Mouse (Mus musculus): ENCODE results near the gene Arcn1. TPM values are rescaled to one million over a fixed set of nuclear protein-coding genes. Genes with fewer than 3 reads are reported as not detected.

Gene Arcn1
- polyA plus RNA-seq, 1 experiment from 2014 or later = 98.1 TPM

DNA sequence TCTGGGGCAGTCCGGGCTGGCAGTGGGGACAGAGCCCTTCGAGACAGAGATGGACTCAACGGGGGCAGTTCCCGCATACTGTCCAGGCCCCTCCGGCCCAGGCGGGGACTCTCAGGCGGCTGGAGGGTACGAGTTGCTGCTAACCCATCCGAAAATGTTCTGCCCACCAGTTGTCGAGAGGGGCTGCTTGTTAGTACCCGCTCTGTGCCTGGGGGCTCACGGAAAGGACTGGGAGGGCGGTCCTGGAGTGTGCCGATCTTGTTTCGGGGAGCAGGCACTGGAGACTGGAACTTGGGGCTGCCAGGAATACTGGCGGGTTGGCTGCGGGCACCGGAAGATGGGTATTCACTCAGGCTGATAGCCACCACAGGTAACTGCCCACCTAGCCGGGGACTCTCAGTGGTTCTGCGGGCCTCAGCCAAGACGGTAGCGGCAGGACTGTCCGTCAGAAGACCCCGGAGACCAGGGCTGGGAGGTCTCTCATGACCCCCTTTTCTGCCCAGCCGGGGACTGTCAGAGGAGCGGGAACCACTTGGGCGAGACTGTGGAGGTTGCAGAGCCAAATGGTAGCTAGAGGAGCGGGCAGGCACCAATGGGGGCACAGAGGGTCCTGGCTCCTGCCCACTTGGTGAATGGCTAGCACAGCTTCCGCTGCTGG is 51.8 kb downstream of the Arcn1 start:
- Histone ChIP-seq H3K4me3 (ENCODE audit: low read depth, low read length) (no peak overlapping the region), H3K4me1 (replicated peaks; ENCODE audit: control insufficient read depth, insufficient read depth) (peaks cover 8% of the 10 kb centered on the region), H3K4me2 (replicated peaks; ENCODE audit: low read depth) (no peak overlapping the region), H3K9me3 (ENCODE audit: control insufficient read depth, low read length) (no peaks in the 10 kb centered on the region), H3K27me3 (ENCODE audit: control insufficient read depth, insufficient read depth, low read length) (no peaks in the 10 kb centered on the region), H3K9ac (ENCODE audit: low read length) (no peak overlapping the region), H3K36me3 (ENCODE audit: control insufficient read depth, insufficient read depth, low read length) (peaks cover 13% of the 10 kb centered on the region), H3K27ac (replicated peaks) (no peak overlapping the region)
- 94% methylated on average over 28 of the region's 29 CpGs for WGBS
- ATAC-seq (ENCODE audit: low FRiP score, low TSS enrichment) (no peak), DNase-seq (ENCODE audit: low spot score) (no peak)
- no peak for TF ChIP-seq EP300 (optimal IDR thresholded peaks at IDR 0.05)
- TF ChIP-seq CTCF (IDR thresholded peaks at IDR 0.05; ENCODE audit: low read depth) = no peak

DNA sequence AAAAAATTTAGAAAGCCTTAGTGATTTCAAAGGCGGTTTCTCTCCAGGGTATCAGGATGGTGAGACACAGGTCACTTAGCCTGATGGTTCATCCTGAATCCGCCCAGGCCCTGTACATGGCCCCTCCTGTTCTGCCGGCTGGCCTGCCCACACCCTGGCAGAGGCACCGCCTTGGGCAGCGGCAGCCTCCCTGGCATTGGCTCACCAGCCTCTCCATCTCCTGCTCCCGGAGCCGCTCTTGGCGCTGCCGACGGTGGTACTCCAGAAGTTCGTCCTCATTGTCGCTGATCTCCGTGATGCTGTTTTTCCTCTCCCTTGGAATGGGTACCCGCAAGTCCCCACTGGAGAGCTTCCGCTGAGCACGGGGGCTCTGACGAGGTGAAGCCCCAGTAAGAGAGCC is 52.5 kb downstream of the Arcn1 start:
- H3K9ac ChIP-seq (ENCODE audit: low read length) = no peak overlapping the region
- H3K27me3 ChIP-seq (ENCODE audit: control insufficient read depth, insufficient read depth, low read length) = no peaks in the 10 kb centered on the region
- ATAC-seq (ENCODE audit: low FRiP score, low TSS enrichment) (no peak), DNase-seq (ENCODE audit: low spot score) (no peak)
- no peak for TF ChIP-seq CTCF (IDR thresholded peaks at IDR 0.05; ENCODE audit: low read depth)
- TF ChIP-seq EP300 (optimal IDR thresholded peaks at IDR 0.05) = no peak
- no peak overlapping the region for H3K4me2 ChIP-seq (replicated peaks; ENCODE audit: low read depth)
- WGBS = 86% methylated on average over 17 of the region's 17 CpGs
- no peak overlapping the region for H3K4me3 ChIP-seq (ENCODE audit: low read depth, low read length)
- H3K9me3 ChIP-seq (ENCODE audit: control insufficient read depth, low read length) = no peaks in the 10 kb centered on the region
- no peak overlapping the region for H3K27ac ChIP-seq (replicated peaks)
- H3K36me3 ChIP-seq (ENCODE audit: control insufficient read depth, insufficient read depth, low read length) = peaks cover 13% of the 10 kb centered on the region
- H3K4me1 ChIP-seq (replicated peaks; ENCODE audit: control insufficient read depth, insufficient read depth) = peaks cover 2% of the 10 kb centered on the region; the same call in 1 of the 2 replicates

DNA sequence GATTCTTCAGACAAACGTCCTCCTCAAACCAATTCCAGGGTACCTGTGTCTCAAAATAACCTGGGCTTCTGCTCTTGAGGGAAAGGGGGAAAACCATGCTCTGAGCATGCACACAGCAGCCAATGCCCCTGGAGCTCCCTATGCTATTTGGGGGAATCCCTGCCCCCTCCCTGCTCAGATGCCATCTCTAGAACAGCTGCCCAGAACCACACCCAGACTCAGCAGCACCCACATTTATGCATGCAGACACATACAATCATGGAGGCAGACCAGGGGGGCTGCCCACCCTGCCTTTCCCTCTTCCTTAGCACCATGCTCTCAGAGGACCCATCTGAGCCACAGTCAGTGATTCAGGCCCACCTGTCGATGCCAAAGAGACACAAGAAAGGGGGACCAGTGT is 54.1 kb downstream of the Arcn1 start:
- H3K9ac ChIP-seq (ENCODE audit: low read length) = no peak overlapping the region
- TF ChIP-seq CTCF (IDR thresholded peaks at IDR 0.05; ENCODE audit: low read depth) (no peak), EP300 (optimal IDR thresholded peaks at IDR 0.05) (no peak)
- WGBS = 54% methylated on average over 2 of the region's 2 CpGs
- DNase-seq (ENCODE audit: low spot score) (no peak), ATAC-seq (ENCODE audit: low FRiP score, low TSS enrichment) (no peak)
- H3K9me3 ChIP-seq (ENCODE audit: control insufficient read depth, low read length) = no peaks in the 10 kb centered on the region
- no peak overlapping the region for H3K4me2 ChIP-seq (replicated peaks; ENCODE audit: low read depth)
- no peaks in the 10 kb centered on the region for H3K27me3 ChIP-seq (ENCODE audit: control insufficient read depth, insufficient read depth, low read length)
- H3K4me3 ChIP-seq (ENCODE audit: low read depth, low read length) = no peak overlapping the region
- no peak overlapping the region for H3K27ac ChIP-seq (replicated peaks)
- H3K4me1 ChIP-seq (replicated peaks; ENCODE audit: control insufficient read depth, insufficient read depth) = 0 out of 2 replicates have a peak, but pooled peaks cover 2% of the 10 kb centered on the region
- peaks cover 13% of the 10 kb centered on the region for H3K36me3 ChIP-seq (ENCODE audit: control insufficient read depth, insufficient read depth, low read length)

DNA sequence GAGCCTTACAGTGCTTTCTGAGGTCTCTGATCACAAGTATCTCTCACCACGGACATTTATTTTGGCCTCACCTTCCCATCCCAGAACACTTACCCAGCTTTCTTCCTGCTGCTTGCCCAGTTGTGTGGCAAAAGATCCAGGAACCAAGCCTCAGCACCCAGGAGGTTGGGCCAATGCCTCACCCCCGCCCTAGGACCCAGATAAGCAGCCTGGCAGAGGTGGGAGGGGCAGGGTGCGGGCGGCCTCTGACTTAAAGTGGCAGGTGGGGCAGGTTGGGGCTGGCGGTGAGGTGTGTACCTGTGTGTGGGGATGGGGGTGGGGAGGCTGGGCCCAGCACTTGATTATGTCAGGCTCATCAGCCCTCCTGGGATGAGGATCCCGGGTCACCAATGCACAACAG is 54.6 kb downstream of the Arcn1 start:
- 55% methylated on average over 6 of the region's 6 CpGs for WGBS
- peak; percentile 81 for ATAC-seq (ENCODE audit: low FRiP score, low TSS enrichment)
- DNase-seq (ENCODE audit: low spot score) = peak; percentile 90
- Histone ChIP-seq H3K9ac (ENCODE audit: low read length) (no peak overlapping the region), H3K36me3 (ENCODE audit: control insufficient read depth, insufficient read depth, low read length) (peaks cover 13% of the 10 kb centered on the region), H3K4me3 (ENCODE audit: low read depth, low read length) (0 out of 2 replicates have a peak overlapping the region, but pooled peaks have one; percentile 4), H3K4me2 (replicated peaks; ENCODE audit: low read depth) (peak overlapping the region; percentile 46), H3K4me1 (replicated peaks; ENCODE audit: control insufficient read depth, insufficient read depth) (0 out of 2 replicates have a peak, but pooled peaks cover 3% of the 10 kb centered on the region), H3K9me3 (ENCODE audit: control insufficient read depth, low read length) (no peaks in the 10 kb centered on the region), H3K27me3 (ENCODE audit: control insufficient read depth, insufficient read depth, low read length) (no peaks in the 10 kb centered on the region), H3K27ac (replicated peaks) (no peak overlapping the region)
- no peak for TF ChIP-seq EP300 (optimal IDR thresholded peaks at IDR 0.05)
- TF ChIP-seq CTCF (IDR thresholded peaks at IDR 0.05; ENCODE audit: low read depth) = no peak

DNA sequence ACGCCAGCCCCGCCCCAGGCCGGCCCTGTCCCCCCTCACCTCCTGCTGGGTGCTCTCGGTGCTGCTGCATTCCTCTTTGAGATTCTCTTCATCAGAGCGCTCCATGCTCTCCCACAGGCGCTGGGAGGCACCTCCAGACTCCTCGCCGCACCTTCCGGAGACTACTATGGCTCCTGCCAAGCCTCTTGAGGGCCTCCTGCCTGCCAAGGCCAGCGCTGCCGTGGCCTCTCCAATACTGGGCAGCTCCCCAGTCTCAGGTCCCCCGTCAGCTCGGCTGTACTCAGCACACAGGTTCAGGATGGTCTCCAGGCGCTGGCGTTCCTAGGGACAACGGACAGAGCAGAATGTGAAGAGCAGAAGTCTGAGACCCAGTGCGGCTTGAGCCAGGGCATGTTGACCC is 56.0 kb downstream of the Arcn1 start:
- peak; percentile 43 for DNase-seq (ENCODE audit: low spot score)
- Histone ChIP-seq H3K4me3 (ENCODE audit: low read depth, low read length) (no peak overlapping the region), H3K27me3 (ENCODE audit: control insufficient read depth, insufficient read depth, low read length) (no peaks in the 10 kb centered on the region), H3K9ac (ENCODE audit: low read length) (0 out of 2 replicates have a peak overlapping the region, but pooled peaks have one; percentile 27), H3K36me3 (ENCODE audit: control insufficient read depth, insufficient read depth, low read length) (peaks cover 10% of the 10 kb centered on the region), H3K4me1 (replicated peaks; ENCODE audit: control insufficient read depth, insufficient read depth) (0 out of 2 replicates have a peak, but pooled peaks cover 6% of the 10 kb centered on the region), H3K27ac (replicated peaks) (peak overlapping the region; percentile 61; the same call in 1 of the 2 replicates), H3K9me3 (ENCODE audit: control insufficient read depth, low read length) (no peaks in the 10 kb centered on the region), H3K4me2 (replicated peaks; ENCODE audit: low read depth) (peak overlapping the region; percentile 20; the same call in 1 of the 2 replicates)
- 59% methylated on average over 17 of the region's 17 CpGs for WGBS
- TF ChIP-seq EP300 (optimal IDR thresholded peaks at IDR 0.05) (no peak), CTCF (IDR thresholded peaks at IDR 0.05; ENCODE audit: low read depth) (0 out of 2 replicates have a peak, but pooled peaks have one; percentile 6)
- ATAC-seq (ENCODE audit: low FRiP score, low TSS enrichment) = no peak

DNA sequence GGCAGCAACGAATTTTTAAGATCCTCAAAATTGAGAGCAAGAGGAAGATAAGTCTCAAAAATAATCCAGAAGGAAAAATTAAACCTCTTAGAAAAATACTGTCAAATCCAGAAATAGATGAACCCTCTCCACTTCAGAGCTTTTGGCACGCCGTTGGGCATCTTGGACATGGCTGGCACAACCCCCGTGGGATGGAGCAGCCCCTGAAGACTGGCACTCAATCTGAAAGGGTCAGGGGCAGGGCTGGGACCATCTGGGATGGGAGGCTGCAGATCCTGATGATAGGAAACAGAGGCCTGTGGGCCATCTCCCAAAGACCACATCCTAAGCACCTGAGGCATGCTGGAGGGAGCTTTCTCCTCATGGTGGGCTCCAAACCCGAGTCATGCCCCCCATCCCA is 57.4 kb downstream of the Arcn1 start:
- H3K4me1 ChIP-seq (replicated peaks; ENCODE audit: control insufficient read depth, insufficient read depth) = 0 out of 2 replicates have a peak, but pooled peaks cover 6% of the 10 kb centered on the region
- 70% methylated on average over 5 of the region's 5 CpGs for WGBS
- peaks cover 4% of the 10 kb centered on the region for H3K36me3 ChIP-seq (ENCODE audit: control insufficient read depth, insufficient read depth, low read length)

More for the DNA sequence above, 57.4 kb downstream of the Arcn1 start:
- Histone ChIP-seq H3K27ac (replicated peaks) (no peak overlapping the region), H3K4me3 (ENCODE audit: low read depth, low read length) (no peak overlapping the region), H3K4me2 (replicated peaks; ENCODE audit: low read depth) (no peak overlapping the region), H3K9me3 (ENCODE audit: control insufficient read depth, low read length) (no peaks in the 10 kb centered on the region), H3K9ac (ENCODE audit: low read length) (no peak overlapping the region), H3K27me3 (ENCODE audit: control insufficient read depth, insufficient read depth, low read length) (no peaks in the 10 kb centered on the region)
- TF ChIP-seq EP300 (optimal IDR thresholded peaks at IDR 0.05) = no peak
- no peak for ATAC-seq (ENCODE audit: low FRiP score, low TSS enrichment)
- no peak for DNase-seq (ENCODE audit: low spot score)
